Mouse (Mus musculus): ENCODE measurements around the gene Rnase2a. TPM values are rescaled to one million over a fixed set of nuclear protein-coding genes. Genes with fewer than 3 reads are reported as not detected.
"Not testable (repeated sequence)": the region's sequence is repeated elsewhere in the genome, so short reads cannot be mapped to it uniquely, and the experiment has no call there.

Rnase2a gene
- total RNA-seq, 1 experiment = not detected

DNA sequence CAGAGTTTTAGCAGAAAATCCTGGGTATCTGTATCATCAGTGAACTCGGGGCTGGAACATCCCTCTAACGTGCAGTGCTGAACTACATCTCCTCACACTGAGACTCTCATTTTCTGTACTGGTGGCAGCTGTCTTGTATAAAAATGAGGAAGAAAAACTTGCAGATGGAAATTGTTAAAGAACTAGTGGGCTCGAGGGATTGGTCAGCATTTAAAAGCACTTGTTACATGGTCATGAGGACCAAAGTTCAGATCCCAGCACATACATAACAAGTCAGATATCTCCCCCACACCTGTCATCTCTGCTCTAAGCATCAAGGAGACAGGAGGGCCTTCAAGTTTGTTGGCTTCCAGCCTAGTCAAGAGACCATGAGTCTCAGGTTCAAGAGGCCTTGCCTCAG is 5.6 kb downstream of the Rnase2a start:
- no peak overlapping the region for H3K27ac ChIP-seq (ENCODE audit: insufficient read depth, low read depth, low read length, poor library complexity, severe bottlenecking)
- no peak for DNase-seq (ENCODE audit: low read depth, low spot score)
- no peaks in the 10 kb centered on the region for H3K9me3 ChIP-seq (ENCODE audit: control insufficient read depth, insufficient read depth, low read depth, low read length)
- no peak overlapping the region for H3K9ac ChIP-seq (ENCODE audit: insufficient read depth, low read depth, low read length, poor library complexity, severe bottlenecking)
- no peak for TF ChIP-seq ZNF384 (IDR thresholded peaks at IDR 0.05; ENCODE audit: low read depth, low read length)
- no peak for TF ChIP-seq CHD2 (IDR thresholded peaks at IDR 0.05; ENCODE audit: low read depth, low read length)
- TF ChIP-seq MAFK (IDR thresholded peaks at IDR 0.05; ENCODE audit: insufficient read depth, low read depth, low read length) = no peak
- no peak for TF ChIP-seq ZC3H11A (IDR thresholded peaks at IDR 0.05; ENCODE audit: borderline replicate concordance, low read depth, low read length)
- no peak for TF ChIP-seq HCFC1 (IDR thresholded peaks at IDR 0.05; ENCODE audit: borderline replicate concordance, insufficient read depth, low read length)
- in situ Hi-C loops (cut with MboI; ENCODE audit: low sequenced_read_pairs in 2 of 2, unreplicated experiment in 2 of 2) = no loop called here
- H3K4me1 ChIP-seq (ENCODE audit: control insufficient read depth in 2 of 2, insufficient read depth in 2 of 2, low read length in 2 of 2, poor library complexity in 1 of 2) = peaks cover 0 to 2% of the 10 kb centered on the region in 2 experiments; a peak in 2 of 4 replicates
- H3K36me3 ChIP-seq (ENCODE audit: control insufficient read depth, insufficient read depth, low read length, poor library complexity, severe bottlenecking) = no peaks in the 10 kb centered on the region
- H3K4me3 ChIP-seq (ENCODE audit: insufficient read depth in 1 of 2, low read depth in 1 of 2, low read length in 2 of 2, poor library complexity in 1 of 2, severe bottlenecking in 1 of 2) = no peak overlapping the region

DNA sequence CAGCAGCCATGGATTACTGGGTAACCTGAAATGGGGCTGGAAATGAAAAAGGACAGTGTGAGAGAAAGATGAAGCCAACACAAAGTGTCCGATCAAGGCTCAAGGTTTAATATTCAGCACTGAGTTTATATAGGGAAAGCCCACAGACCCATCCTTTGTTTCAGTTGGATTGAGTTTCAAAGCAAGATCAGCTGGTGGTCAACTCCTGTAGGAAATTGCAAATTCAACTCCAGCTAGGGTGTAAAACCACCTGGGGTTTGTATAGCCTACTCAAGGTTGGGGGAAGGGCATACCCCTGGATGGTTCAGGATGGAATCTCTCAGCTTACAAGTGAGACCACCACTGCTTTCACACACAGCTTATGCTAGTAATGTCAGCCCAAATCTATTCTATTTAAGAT is 8.2 kb downstream of the Rnase2a start:
- H3K9me3 ChIP-seq (ENCODE audit: control insufficient read depth, insufficient read depth, low read depth, low read length) = no peaks in the 10 kb centered on the region
- H3K36me3 ChIP-seq (ENCODE audit: control insufficient read depth, insufficient read depth, low read length, poor library complexity, severe bottlenecking) = no peaks in the 10 kb centered on the region
- no peak overlapping the region for H3K9ac ChIP-seq (ENCODE audit: insufficient read depth, low read depth, low read length, poor library complexity, severe bottlenecking)
- TF ChIP-seq HCFC1 (IDR thresholded peaks at IDR 0.05; ENCODE audit: borderline replicate concordance, insufficient read depth, low read length) (no peak), CHD2 (IDR thresholded peaks at IDR 0.05; ENCODE audit: low read depth, low read length) (no peak), ZC3H11A (IDR thresholded peaks at IDR 0.05; ENCODE audit: borderline replicate concordance, low read depth, low read length) (no peak), ZNF384 (IDR thresholded peaks at IDR 0.05; ENCODE audit: low read depth, low read length) (no peak), MAFK (IDR thresholded peaks at IDR 0.05; ENCODE audit: insufficient read depth, low read depth, low read length) (no peak)
- H3K4me3 ChIP-seq (ENCODE audit: insufficient read depth in 1 of 2, low read depth in 1 of 2, low read length in 2 of 2, poor library complexity in 1 of 2, severe bottlenecking in 1 of 2) = no peak overlapping the region
- in situ Hi-C loops (cut with MboI; ENCODE audit: low sequenced_read_pairs in 2 of 2, unreplicated experiment in 2 of 2) = no loop called here
- no peak overlapping the region for H3K27ac ChIP-seq (ENCODE audit: insufficient read depth, low read depth, low read length, poor library complexity, severe bottlenecking)
- DNase-seq (ENCODE audit: low read depth, low spot score) = peak; percentile 11
- H3K4me1 ChIP-seq (ENCODE audit: control insufficient read depth in 2 of 2, insufficient read depth in 2 of 2, low read length in 2 of 2, poor library complexity in 1 of 2) = peaks cover 0 to 2% of the 10 kb centered on the region in 2 experiments; a peak in 2 of 4 replicates

DNA sequence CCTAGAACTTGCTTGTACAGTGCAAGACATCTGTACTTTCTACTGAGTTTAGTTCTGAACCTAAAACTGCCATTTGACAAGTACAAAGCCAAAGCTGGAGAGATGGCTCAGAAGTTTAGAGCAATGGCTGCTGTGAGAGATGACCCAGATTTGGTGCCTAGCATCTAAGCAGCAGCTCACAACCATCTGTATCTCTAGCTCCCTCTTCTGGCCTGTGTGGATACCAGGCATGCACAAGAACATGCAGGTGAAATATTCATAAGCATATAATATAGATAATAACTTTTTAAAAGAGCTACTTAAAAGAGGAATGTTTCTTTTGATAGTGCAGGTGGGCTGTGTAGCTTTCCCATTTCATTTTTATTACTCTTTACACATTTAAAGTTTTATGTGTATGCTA is 15.0 kb downstream of the Rnase2a start:
- Histone ChIP-seq H3K36me3 (ENCODE audit: control insufficient read depth, insufficient read depth, low read length, poor library complexity, severe bottlenecking) (no peaks in the 10 kb centered on the region), H3K27ac (ENCODE audit: insufficient read depth, low read depth, low read length, poor library complexity, severe bottlenecking) (no peak overlapping the region), H3K4me3 (ENCODE audit: insufficient read depth in 1 of 2, low read depth in 1 of 2, low read length in 2 of 2, poor library complexity in 1 of 2, severe bottlenecking in 1 of 2) (no peak overlapping the region), H3K4me1 (ENCODE audit: control insufficient read depth in 2 of 2, insufficient read depth in 2 of 2, low read length in 2 of 2, poor library complexity in 1 of 2) (no peaks in the 10 kb centered on the region), H3K9me3 (ENCODE audit: control insufficient read depth, insufficient read depth, low read depth, low read length) (no peaks in the 10 kb centered on the region), H3K9ac (ENCODE audit: insufficient read depth, low read depth, low read length, poor library complexity, severe bottlenecking) (no peak overlapping the region)
- in situ Hi-C loops (cut with MboI; ENCODE audit: low sequenced_read_pairs in 2 of 2, unreplicated experiment in 2 of 2) = no loop called here
- peak; percentile 16 for DNase-seq (ENCODE audit: low read depth, low spot score)
- TF ChIP-seq CHD2 (IDR thresholded peaks at IDR 0.05; ENCODE audit: low read depth, low read length) (no peak), ZC3H11A (IDR thresholded peaks at IDR 0.05; ENCODE audit: borderline replicate concordance, low read depth, low read length) (peak; percentile 63; the same call in 1 of the 2 replicates)

DNA sequence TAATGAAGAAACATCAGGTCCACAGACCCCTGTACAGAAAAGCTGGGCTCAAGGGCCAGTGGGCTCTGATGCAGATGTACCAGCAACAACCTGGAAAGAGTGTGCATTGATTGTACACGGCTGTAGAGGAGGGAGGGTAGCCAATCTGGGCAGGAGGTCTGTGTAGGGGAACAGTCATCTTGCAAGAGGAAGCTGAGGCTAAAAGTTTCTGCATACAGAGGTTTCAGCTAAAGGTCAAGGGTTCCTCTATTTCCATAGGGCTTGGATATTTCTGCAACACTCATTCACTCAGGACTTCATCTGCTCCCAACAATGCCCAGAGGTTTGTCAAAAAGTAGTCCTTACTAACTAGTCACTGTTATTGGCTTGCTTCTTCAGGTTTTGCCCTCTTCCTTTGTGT is 18.4 kb downstream of the Rnase2a start:
- H3K9ac ChIP-seq (ENCODE audit: insufficient read depth, low read depth, low read length, poor library complexity, severe bottlenecking); in situ Hi-C loops (cut with MboI; ENCODE audit: low sequenced_read_pairs in 2 of 2, unreplicated experiment in 2 of 2); DNase-seq (ENCODE audit: low read depth, low spot score); H3K4me1 ChIP-seq (ENCODE audit: control insufficient read depth in 2 of 2, insufficient read depth in 2 of 2, low read length in 2 of 2, poor library complexity in 1 of 2); H3K4me3 ChIP-seq (ENCODE audit: insufficient read depth in 1 of 2, low read depth in 1 of 2, low read length in 2 of 2, poor library complexity in 1 of 2, severe bottlenecking in 1 of 2); H3K9me3 ChIP-seq (ENCODE audit: control insufficient read depth, insufficient read depth, low read depth, low read length); H3K36me3 ChIP-seq (ENCODE audit: control insufficient read depth, insufficient read depth, low read length, poor library complexity, severe bottlenecking); H3K27ac ChIP-seq (ENCODE audit: insufficient read depth, low read depth, low read length, poor library complexity, severe bottlenecking): not testable (repeated sequence)

DNA sequence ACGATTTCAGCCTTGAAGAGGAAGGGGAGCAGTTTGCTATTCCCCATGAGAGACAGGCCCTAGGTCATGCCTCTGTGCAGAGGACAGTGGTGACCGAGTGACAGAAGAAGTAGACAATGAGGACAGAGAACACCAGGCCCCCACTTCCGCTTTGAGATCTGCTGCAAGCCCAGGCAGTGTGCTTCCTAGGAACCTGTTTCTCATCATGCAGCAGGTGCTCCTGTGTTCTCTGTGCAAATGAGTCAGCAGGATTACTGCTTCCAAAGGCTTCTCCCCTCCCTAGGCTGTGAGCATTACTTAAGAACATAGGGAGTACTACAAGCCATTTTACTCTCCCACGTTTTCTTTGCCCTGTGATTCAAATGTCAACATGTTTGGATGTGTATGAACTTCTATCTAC is 26.3 kb downstream of the Rnase2a start:
- H3K4me1 ChIP-seq (ENCODE audit: control insufficient read depth in 2 of 2, insufficient read depth in 2 of 2, low read length in 2 of 2, poor library complexity in 1 of 2); H3K36me3 ChIP-seq (ENCODE audit: control insufficient read depth, insufficient read depth, low read length, poor library complexity, severe bottlenecking); H3K9me3 ChIP-seq (ENCODE audit: control insufficient read depth, insufficient read depth, low read depth, low read length); H3K9ac ChIP-seq (ENCODE audit: insufficient read depth, low read depth, low read length, poor library complexity, severe bottlenecking); H3K27ac ChIP-seq (ENCODE audit: insufficient read depth, low read depth, low read length, poor library complexity, severe bottlenecking); H3K4me3 ChIP-seq (ENCODE audit: insufficient read depth in 1 of 2, low read depth in 1 of 2, low read length in 2 of 2, poor library complexity in 1 of 2, severe bottlenecking in 1 of 2); DNase-seq (ENCODE audit: low read depth, low spot score); in situ Hi-C loops (cut with MboI; ENCODE audit: low sequenced_read_pairs in 2 of 2, unreplicated experiment in 2 of 2): not testable (repeated sequence)

DNA sequence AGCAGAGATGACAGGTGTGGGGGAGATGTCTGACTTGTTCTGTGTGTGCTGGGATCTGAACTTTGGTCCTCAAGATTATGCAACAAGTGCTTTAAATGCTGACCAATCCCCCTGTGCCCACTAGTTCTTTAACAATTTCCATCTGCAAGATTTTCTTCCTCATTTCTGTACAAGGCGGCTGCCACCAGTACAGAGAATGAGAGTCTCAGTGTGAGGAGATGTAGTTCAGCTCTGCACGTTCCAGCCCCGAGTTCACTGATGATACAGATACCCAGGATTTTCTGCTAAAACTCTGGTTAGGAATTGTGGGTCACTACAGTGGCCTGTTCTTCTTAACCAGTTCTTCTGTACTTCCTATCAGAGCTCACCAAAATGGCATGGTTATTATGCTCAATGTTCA is 35.8 kb downstream of the Rnase2a start:
- H3K9ac ChIP-seq (ENCODE audit: insufficient read depth, low read depth, low read length, poor library complexity, severe bottlenecking); H3K36me3 ChIP-seq (ENCODE audit: control insufficient read depth, insufficient read depth, low read length, poor library complexity, severe bottlenecking); H3K9me3 ChIP-seq (ENCODE audit: control insufficient read depth, insufficient read depth, low read depth, low read length); H3K27ac ChIP-seq (ENCODE audit: insufficient read depth, low read depth, low read length, poor library complexity, severe bottlenecking); H3K4me3 ChIP-seq (ENCODE audit: insufficient read depth in 1 of 2, low read depth in 1 of 2, low read length in 2 of 2, poor library complexity in 1 of 2, severe bottlenecking in 1 of 2); H3K4me1 ChIP-seq (ENCODE audit: control insufficient read depth in 2 of 2, insufficient read depth in 2 of 2, low read length in 2 of 2, poor library complexity in 1 of 2); DNase-seq (ENCODE audit: low read depth, low spot score); in situ Hi-C loops (cut with MboI; ENCODE audit: low sequenced_read_pairs in 2 of 2, unreplicated experiment in 2 of 2): not testable (repeated sequence)
